Mouse (Mus musculus) heart, adult 8-10 months (tissue): ENCODE data around the gene Grsf1. TPM values are rescaled to one million over a fixed set of nuclear protein-coding genes. Genes with fewer than 3 reads are reported as not detected.

Experiments used
- DNase-seq: peaks from one replicate; pipeline ENCODE4 v3.0.0; 2022; ENCODE audit warnings: low spot score
- total RNA-seq, 4 experiments: library from RNA; stranded (reverse); gene quantifications; 2 replicates each; pipeline ENCODE4 v1.2.4; 2022

Grsf1 gene
- total RNA-seq = 100 to 1,000 TPM; 199 to 220 (median 209) TPM

- DNase-seq = peak; percentile 79
Measured at GRCm38 (mm10) chr5:88675443-88676387, at the start of gene Grsf1. Grsf1 (minus strand) TSS chr5:88676171.

GRCm38 (mm10) chr5:88724030-88724429 lies 48.1 kb upstream of the Grsf1 start:
- no peak for DNase-seq

GRCm38 (mm10) chr5:88722213-88722600 lies 46.2 kb upstream of the Grsf1 start:
- no peak for DNase-seq

- no peak for DNase-seq
Measured at GRCm38 (mm10) chr5:88721565-88722212, 45.7 kb upstream of the Grsf1 start.

- DNase-seq = no peak
Measured at GRCm38 (mm10) chr5:88721003-88721475, 45.1 kb upstream of the Grsf1 start.

- peak; percentile 98 for DNase-seq
Measured at GRCm38 (mm10) chr5:88720116-88721002, 44.4 kb upstream of the Grsf1 start, which contains the start of gene Mob1b. Mob1b (plus strand) TSS chr5:88720855.

- DNase-seq = no peak
Measured at GRCm38 (mm10) chr5:88716983-88717382, 41.0 kb upstream of the Grsf1 start.

- no peak for DNase-seq
Measured at GRCm38 (mm10) chr5:88712328-88712727, 36.4 kb upstream of the Grsf1 start.

- DNase-seq = peak; percentile 26
Measured at GRCm38 (mm10) chr5:88711618-88712224, 35.8 kb upstream of the Grsf1 start.

- no peak for DNase-seq
Measured at GRCm38 (mm10) chr5:88711128-88711527, 35.2 kb upstream of the Grsf1 start.

- DNase-seq = no peak
Measured at GRCm38 (mm10) chr5:88703551-88703950, 27.6 kb upstream of the Grsf1 start.

GRCm38 (mm10) chr5:88702041-88702440 lies 26.1 kb upstream of the Grsf1 start:
- DNase-seq = no peak

GRCm38 (mm10) chr5:88699251-88699913 lies 23.4 kb upstream of the Grsf1 start:
- DNase-seq = no peak

- DNase-seq = no peak
Measured at GRCm38 (mm10) chr5:88697291-88697690, 21.3 kb upstream of the Grsf1 start.

- no peak for DNase-seq
Measured at GRCm38 (mm10) chr5:88693057-88693456, 17.1 kb upstream of the Grsf1 start.

GRCm38 (mm10) chr5:88692586-88692985 lies 16.6 kb upstream of the Grsf1 start:
- no peak for DNase-seq

GRCm38 (mm10) chr5:88691506-88692095 lies 15.6 kb upstream of the Grsf1 start:
- DNase-seq = no peak

GRCm38 (mm10) chr5:88690681-88691505 lies 14.9 kb upstream of the Grsf1 start:
- no peak for DNase-seq

- no peak for DNase-seq
Measured at GRCm38 (mm10) chr5:88689279-88689938, 13.4 kb upstream of the Grsf1 start.
